Comparison of ENCODE assay signal across 19 mouse cellular contexts in the genomic region with DNA sequence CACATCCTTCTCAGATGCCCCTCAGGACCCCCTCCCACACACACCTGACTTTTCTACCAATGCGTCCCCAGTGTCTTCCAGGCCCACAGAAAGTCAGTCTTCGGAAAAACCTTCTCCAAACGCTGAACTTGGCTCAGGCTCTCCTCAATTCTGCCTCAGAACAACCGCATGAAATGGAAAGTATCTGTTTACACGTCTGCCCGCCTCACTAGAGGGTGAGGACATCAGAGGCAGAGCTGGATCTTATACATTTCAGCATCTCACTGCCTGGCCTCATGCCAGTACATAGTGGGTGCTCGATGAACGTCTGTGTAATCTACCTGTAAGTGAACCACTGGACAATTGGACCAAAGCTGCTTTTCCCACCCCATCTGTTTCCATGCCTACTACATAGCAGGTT.
DNase-seq lines count a peak whose midpoint lies in the region; ATAC-seq lines count a peak whose summit lies in the region.
"Had no signal": no experiment of that assay in that cellular context is flagged by ENCODE, and none has a peak within 500 bp of the region (broad histone marks: within the 10 kb centered on the region; RNA-seq: fewer than 3 reads in every experiment).

No protein-coding gene starts in this region.

- DNase-seq in thymus, postnatal 25 days, result peak; percentile 31
- DNase-seq in thymus, postnatal 4 days, result no peak
- DNase-seq in NIH3T3 (ENCODE audit: low read depth) (peak; percentile 4), MN1 (ENCODE audit: low spot score) (no peak)
- no peak for DNase-seq in adrenal gland, postnatal 25 days
- DNase-seq: adrenal gland, adult 2 months; adrenal gland, postnatal 36 days; cerebellum, adult 2 months; embryo, embryonic 11 days; forebrain, postnatal 0 days; gastrocnemius, adult 2 months; gastrocnemius, postnatal 25 days; heart, postnatal 10 days; heart, postnatal 4 days; kidney, adult 18-20 months had no signal

- peak; percentile 64 for ATAC-seq in inflammation-experienced regulatory T-cells, adult 6 months
- ATAC-seq: forebrain, embryonic 13.5 days; forebrain, postnatal 0 days; hindbrain, embryonic 16.5 days; intestine, embryonic 15.5 days had no signal

Comparison
In these comparisons a context has a peak if more than half of its experiments do, and no peak if none do; other contexts are left out.
1. DNase-seq: peak in thymus, postnatal 25 days (single experiment) and NIH3T3 (single experiment); none in thymus, postnatal 4 days (single experiment), MN1 (single experiment) and adrenal gland, postnatal 25 days (single experiment).